Mouse (Mus musculus): ENCODE results near the gene Fbf1.

DNA sequence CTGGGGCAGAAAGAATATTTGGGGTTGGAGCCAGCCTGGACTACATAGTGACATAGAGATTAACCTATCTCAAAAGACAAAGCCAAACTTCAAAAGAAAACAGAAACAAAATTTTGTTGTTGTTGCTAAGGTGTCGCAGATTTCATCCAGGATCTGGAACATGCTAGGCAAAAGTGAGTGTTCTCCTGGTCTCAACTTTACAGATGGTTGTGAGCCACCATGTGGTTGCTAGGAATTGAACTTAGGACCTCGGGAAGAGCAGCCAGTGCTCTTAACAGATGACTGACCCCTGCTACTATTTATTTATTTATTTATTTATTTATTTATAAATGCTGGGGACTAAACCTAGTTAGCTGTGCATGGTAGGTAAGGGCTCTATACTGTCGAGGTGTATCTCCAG, 28.4 kb upstream of the Fbf1 start:
- no peak for TF ChIP-seq CEBPB (IDR thresholded peaks at IDR 0.05; ENCODE audit: low read depth)
- no peak for TF ChIP-seq CTCF (IDR thresholded peaks at IDR 0.05; ENCODE audit: control insufficient read depth, insufficient read depth, insufficient read length)
